Mouse (Mus musculus): ENCODE data around the gene Bcl2. TPM values are rescaled to one million over a fixed set of nuclear protein-coding genes. Genes with fewer than 3 reads are reported as not detected.
A peak's percentile ranks its signal among the peaks of the same experiment; 100 is the strongest.

The Bcl2 gene
- total and polyA plus RNA-seq, 3 experiments: 1.3 to 5.0 (median 3.5) TPM

DNA sequence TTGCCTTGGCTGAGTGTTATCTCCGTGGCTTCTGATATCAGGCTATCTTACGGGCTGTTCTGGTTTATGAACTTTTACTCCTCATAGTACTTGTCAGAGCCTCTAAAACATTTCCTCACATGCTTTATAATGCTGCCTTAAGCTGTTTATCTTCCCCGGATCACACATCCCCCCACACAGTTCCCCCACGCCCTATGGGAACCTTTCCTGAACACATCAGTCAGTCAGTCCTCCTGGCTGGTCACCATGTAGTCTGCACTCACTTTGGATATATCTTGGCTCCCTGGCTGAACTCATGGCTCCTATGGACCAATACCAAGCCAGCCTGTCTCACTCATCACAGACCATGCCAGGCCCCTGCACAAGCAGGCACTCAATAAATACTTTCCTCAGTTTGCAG is 42.6 kb upstream of the Bcl2 start:
- Histone ChIP-seq H3K4me3 (no peak overlapping the region), H3K9ac (ENCODE audit: low read depth, low read length) (no peak overlapping the region), H3K27me3 (ENCODE audit: control insufficient read depth, insufficient read depth, low read length) (no peaks in the 10 kb centered on the region), H3K27ac (no peak overlapping the region), H3K4me1 (ENCODE audit: control insufficient read depth, insufficient read depth, low read length) (peaks cover 10% of the 10 kb centered on the region), H3K36me3 (ENCODE audit: control insufficient read depth, insufficient read depth, low read length) (peaks cover under 1% of the 10 kb centered on the region; the same call in 1 of the 2 replicates), H3K79me2 (replicated peaks; ENCODE audit: control insufficient read depth, insufficient read depth, low read length) (0 out of 2 replicates have a peak, but pooled peaks cover 1% of the 10 kb centered on the region)
- DNase-seq: peak in 1 of 2 experiments; percentile 10
- TF ChIP-seq EP300 (IDR thresholded peaks at IDR 0.05; ENCODE audit: insufficient read depth, low read depth, low read length) (no peak), CTCF (IDR thresholded peaks at IDR 0.05) (no peak), POLR2A (IDR thresholded peaks at IDR 0.05; ENCODE audit: insufficient read depth, low read depth, low read length) (no peak)
- WGBS: 60% methylated on average over 4 of the region's 4 CpGs
- intact Hi-C loops (cut with DNase I): no loop called here

DNA sequence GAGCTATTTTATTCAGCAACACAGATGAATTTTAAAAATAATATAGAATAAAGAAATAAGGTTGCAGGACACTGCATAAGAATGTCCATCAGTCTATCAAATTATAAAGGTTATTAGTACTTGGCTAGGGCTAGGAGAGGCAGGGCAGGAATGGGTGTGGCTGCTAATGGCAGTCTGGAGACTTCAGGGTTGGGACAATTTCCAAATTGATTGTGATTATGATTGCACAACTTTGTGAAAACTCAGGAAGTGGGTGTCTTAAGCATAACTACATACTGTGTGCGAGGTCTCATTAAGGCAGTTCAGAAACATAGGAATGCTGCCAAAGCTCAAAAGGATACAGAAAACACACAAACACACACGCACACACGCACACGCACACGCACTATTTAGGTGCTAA is 37.9 kb upstream of the Bcl2 start:
- 50% methylated on average over 5 of the region's 5 CpGs for WGBS
- Histone ChIP-seq H3K4me1 (ENCODE audit: control insufficient read depth, insufficient read depth, low read length) (peaks cover 6% of the 10 kb centered on the region), H3K27ac (no peak overlapping the region), H3K79me2 (replicated peaks; ENCODE audit: control insufficient read depth, insufficient read depth, low read length) (0 out of 2 replicates have a peak, but pooled peaks cover 3% of the 10 kb centered on the region), H3K36me3 (ENCODE audit: control insufficient read depth, insufficient read depth, low read length) (peaks cover 9% of the 10 kb centered on the region; the same call in 1 of the 2 replicates), H3K27me3 (ENCODE audit: control insufficient read depth, insufficient read depth, low read length) (no peaks in the 10 kb centered on the region), H3K9ac (ENCODE audit: low read depth, low read length) (no peak overlapping the region), H3K4me3 (no peak overlapping the region)
- peak in 1 of 2 experiments; percentile 11 for DNase-seq
- intact Hi-C loops (cut with DNase I): no loop called here
- 0 out of 2 replicates have a peak, but pooled peaks have one; percentile 15 for TF ChIP-seq EP300 (IDR thresholded peaks at IDR 0.05; ENCODE audit: insufficient read depth, low read depth, low read length)
- no peak for TF ChIP-seq CTCF (IDR thresholded peaks at IDR 0.05)

DNA sequence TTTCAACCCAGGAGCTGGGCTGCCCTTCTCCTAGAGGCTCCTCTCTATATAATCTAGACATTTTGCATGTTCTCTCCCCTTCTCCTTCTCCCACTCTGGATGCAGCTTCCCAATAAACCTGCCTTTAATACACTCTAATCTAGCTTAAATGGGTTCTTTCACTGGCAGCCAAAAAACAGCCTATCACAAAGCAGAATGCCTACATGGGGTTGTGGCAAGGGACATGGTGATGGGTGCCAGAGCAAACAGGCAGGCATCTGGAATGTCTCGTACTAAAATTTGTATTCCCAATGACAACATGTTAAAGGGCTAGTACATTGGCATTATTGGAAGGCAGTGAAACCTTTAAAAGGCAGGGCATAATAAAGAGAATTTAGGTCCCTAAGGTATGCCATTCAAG is 36.6 kb upstream of the Bcl2 start:
- TF ChIP-seq POLR2A (IDR thresholded peaks at IDR 0.05; ENCODE audit: insufficient read depth, low read depth, low read length): no peak
- TF ChIP-seq EP300 (IDR thresholded peaks at IDR 0.05; ENCODE audit: insufficient read depth, low read depth, low read length): no peak
- DNase-seq: no peak
- Histone ChIP-seq H3K9ac (ENCODE audit: low read depth, low read length) (no peak overlapping the region), H3K79me2 (replicated peaks; ENCODE audit: control insufficient read depth, insufficient read depth, low read length) (0 out of 2 replicates have a peak, but pooled peaks cover 1% of the 10 kb centered on the region), H3K4me1 (ENCODE audit: control insufficient read depth, insufficient read depth, low read length) (peaks cover 3% of the 10 kb centered on the region; the same call in 1 of the 2 replicates), H3K27me3 (ENCODE audit: control insufficient read depth, insufficient read depth, low read length) (no peaks in the 10 kb centered on the region), H3K27ac (no peak overlapping the region), H3K36me3 (ENCODE audit: control insufficient read depth, insufficient read depth, low read length) (peaks cover 9% of the 10 kb centered on the region; the same call in 1 of the 2 replicates), H3K4me3 (no peak overlapping the region)
- intact Hi-C loops (cut with DNase I): no loop called here
- WGBS: 50% methylated on average over 1 of the region's 1 CpGs

DNA sequence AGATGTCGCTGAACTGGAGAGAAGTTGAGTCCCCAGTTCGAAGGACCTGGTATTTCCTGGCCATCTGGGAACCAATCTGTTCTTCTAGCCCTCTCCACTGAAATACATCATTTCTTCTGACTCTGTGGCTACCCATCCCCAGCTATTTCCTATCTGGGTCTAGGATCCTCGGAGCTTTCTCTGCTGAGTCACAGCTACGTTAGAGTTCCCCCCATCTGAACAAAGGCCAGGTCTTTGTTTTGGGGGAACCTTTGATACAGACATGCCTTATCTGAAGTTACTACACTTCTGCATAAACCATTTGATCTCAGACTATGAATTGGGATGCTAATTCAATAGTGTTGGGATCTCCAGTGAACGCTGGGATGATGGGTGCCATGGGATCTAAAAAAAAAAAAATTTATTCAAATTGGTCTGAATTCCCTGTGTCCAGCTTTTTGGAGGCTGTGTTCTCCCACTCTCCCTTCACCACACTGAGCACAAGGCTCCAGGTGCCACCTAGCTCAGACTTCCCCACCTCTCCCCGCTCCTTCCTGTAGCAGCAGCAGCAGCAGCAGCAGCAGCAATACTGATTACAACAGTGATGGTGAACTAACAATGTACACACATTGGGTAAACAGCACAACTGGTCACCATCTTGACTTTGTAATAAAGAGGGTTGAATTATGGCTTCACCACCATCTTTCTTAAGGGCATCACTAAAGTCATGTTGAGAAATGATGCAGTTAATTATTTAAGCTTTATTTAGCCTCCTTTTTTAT is 34.7 kb upstream of the Bcl2 start:
- peaks cover 9% of the 10 kb centered on the region; the same call in 1 of the 2 replicates for H3K36me3 ChIP-seq (ENCODE audit: control insufficient read depth, insufficient read depth, low read length)
- TF ChIP-seq POLR2A (IDR thresholded peaks at IDR 0.05; ENCODE audit: insufficient read depth, low read depth, low read length): no peak
- H3K4me3 ChIP-seq: no peak overlapping the region
- H3K79me2 ChIP-seq (replicated peaks; ENCODE audit: control insufficient read depth, insufficient read depth, low read length): 0 out of 2 replicates have a peak, but pooled peaks cover 1% of the 10 kb centered on the region
- DNase-seq: no peak
- peaks cover 3% of the 10 kb centered on the region; the same call in 1 of the 2 replicates for H3K4me1 ChIP-seq (ENCODE audit: control insufficient read depth, insufficient read depth, low read length)
- H3K9ac ChIP-seq (ENCODE audit: low read depth, low read length): no peak overlapping the region
- WGBS: 85% methylated on average over 6 of the region's 6 CpGs
- H3K27ac ChIP-seq: no peak overlapping the region
- intact Hi-C loops (cut with DNase I): no loop called here
- H3K27me3 ChIP-seq (ENCODE audit: control insufficient read depth, insufficient read depth, low read length): no peaks in the 10 kb centered on the region

DNA sequence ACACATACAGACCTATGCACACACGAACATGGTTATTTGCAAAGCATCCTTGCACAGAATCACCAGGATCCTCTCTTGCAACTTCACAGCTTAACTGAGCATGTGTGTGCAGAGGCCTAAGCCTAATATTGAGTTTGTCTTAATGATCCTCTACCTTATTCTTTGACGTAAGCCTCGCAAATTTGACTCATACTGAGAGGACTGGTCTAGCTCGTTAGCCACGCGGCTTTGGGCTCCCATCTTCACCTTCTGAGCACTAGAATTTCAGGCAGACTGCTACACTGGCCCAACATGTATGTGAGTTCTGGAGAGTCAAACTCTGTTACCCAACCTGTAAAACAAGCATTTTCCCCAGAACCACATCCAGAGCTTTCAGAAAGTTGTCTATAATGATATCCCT is 28.9 kb upstream of the Bcl2 start:
- no peak for DNase-seq
- Histone ChIP-seq H3K4me1 (ENCODE audit: control insufficient read depth, insufficient read depth, low read length) (no peaks in the 10 kb centered on the region), H3K4me3 (no peak overlapping the region), H3K27ac (no peak overlapping the region), H3K27me3 (ENCODE audit: control insufficient read depth, insufficient read depth, low read length) (no peaks in the 10 kb centered on the region), H3K9ac (ENCODE audit: low read depth, low read length) (no peak overlapping the region), H3K79me2 (replicated peaks; ENCODE audit: control insufficient read depth, insufficient read depth, low read length) (no peaks in the 10 kb centered on the region), H3K36me3 (ENCODE audit: control insufficient read depth, insufficient read depth, low read length) (no peaks in the 10 kb centered on the region; the same call in 1 of the 2 replicates)
- intact Hi-C loops (cut with DNase I): no loop called here
- 90% methylated on average over 6 of the region's 6 CpGs for WGBS
- TF ChIP-seq EP300 (IDR thresholded peaks at IDR 0.05; ENCODE audit: insufficient read depth, low read depth, low read length) (no peak), POLR2A (IDR thresholded peaks at IDR 0.05; ENCODE audit: insufficient read depth, low read depth, low read length) (no peak), CTCF (IDR thresholded peaks at IDR 0.05) (no peak)

DNA sequence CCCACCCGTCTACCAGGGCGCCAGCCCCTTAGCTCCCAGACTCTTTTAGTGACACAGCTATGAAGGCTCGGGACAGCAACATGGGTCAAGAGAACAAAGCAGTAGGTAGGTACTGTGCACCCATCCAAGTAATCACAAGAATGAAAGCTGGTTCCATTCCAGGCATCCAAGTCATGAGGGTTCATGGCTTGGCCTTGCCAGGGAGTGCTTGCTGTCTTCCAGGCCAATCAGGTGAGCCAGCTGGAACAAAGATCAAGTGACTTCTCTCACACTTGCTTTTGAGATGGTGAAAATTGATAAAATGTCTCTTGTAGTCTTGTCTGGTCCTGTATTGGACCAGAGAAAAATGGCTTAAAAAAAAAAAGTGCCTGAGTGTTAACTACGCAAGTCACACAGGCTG is 26.7 kb upstream of the Bcl2 start:
- no peak for TF ChIP-seq EP300 (IDR thresholded peaks at IDR 0.05; ENCODE audit: insufficient read depth, low read depth, low read length)
- no peak for TF ChIP-seq POLR2A (IDR thresholded peaks at IDR 0.05; ENCODE audit: insufficient read depth, low read depth, low read length)
- no peak for TF ChIP-seq CTCF (IDR thresholded peaks at IDR 0.05)

More for the DNA sequence above, 26.7 kb upstream of the Bcl2 start:
- WGBS: 88% methylated on average over 4 of the region's 4 CpGs
- no peaks in the 10 kb centered on the region; the same call in 1 of the 2 replicates for H3K36me3 ChIP-seq (ENCODE audit: control insufficient read depth, insufficient read depth, low read length)
- no peak overlapping the region for H3K27ac ChIP-seq
- no peak overlapping the region for H3K9ac ChIP-seq (ENCODE audit: low read depth, low read length)
- no peaks in the 10 kb centered on the region for H3K79me2 ChIP-seq (replicated peaks; ENCODE audit: control insufficient read depth, insufficient read depth, low read length)
- intact Hi-C loops (cut with DNase I): no loop called here
- no peak overlapping the region for H3K4me3 ChIP-seq
- no peaks in the 10 kb centered on the region for H3K27me3 ChIP-seq (ENCODE audit: control insufficient read depth, insufficient read depth, low read length)
- H3K4me1 ChIP-seq (ENCODE audit: control insufficient read depth, insufficient read depth, low read length): no peaks in the 10 kb centered on the region
- no peak for DNase-seq

All from heart, adult 2 months (tissue).